Mouse (Mus musculus) MEL (cell line): ENCODE measurements around the gene Dnaaf5. TPM values are rescaled to one million over a fixed set of nuclear protein-coding genes. Genes with fewer than 3 reads are reported as not detected.

Source experiments
- DNase-seq: peaks from one replicate; pipeline ENCODE4 v3.0.0; 2011; ENCODE audit warnings: low read depth, low spot score
- H3K27ac ChIP-seq: 2 replicates; pipeline ENCODE4 v1.5.1; 2012; ENCODE audit warnings: low read depth, mild to moderate bottlenecking, control low read depth, low read length, moderate library complexity; ENCODE audit not compliant: control insufficient read depth
- H3K27me3 ChIP-seq, 2 experiments: fragments of 150-350 bp in 1 of 2; sonication (generic) in 1 of 2; 2 replicates each; pipeline ENCODE4 v1.6.1; 2012; ENCODE audit warnings: low read length in 2 of 2, mild to moderate bottlenecking in 2 of 2, improper control_type of control experiment in 1 of 2, moderate library complexity in 1 of 2; ENCODE audit not compliant: insufficient read depth in 2 of 2, control insufficient read depth in 1 of 2
- H3K36me3 ChIP-seq, 2 experiments: 2 replicates each; pipeline ENCODE4 v1.6.1; 2012 to 2014; ENCODE audit warnings: low read length in 2 of 2, improper control_type of control experiment in 1 of 2, inconsistent platforms in 1 of 2, mild to moderate bottlenecking in 1 of 2; ENCODE audit not compliant: insufficient read depth in 2 of 2, control insufficient read depth in 1 of 2
- H3K4me1 ChIP-seq, 2 experiments: fragments of 150-350 bp in 1 of 2; sonication (generic) in 1 of 2; 2 replicates each; pipeline ENCODE4 v1.6.1; 2012; ENCODE audit warnings: low read length in 2 of 2, improper control_type of control experiment in 1 of 2, mild to moderate bottlenecking in 1 of 2; ENCODE audit not compliant: insufficient read depth in 2 of 2, control insufficient read depth in 1 of 2
- H3K4me3 ChIP-seq, 2 experiments: fragments of 150-350 bp in 1 of 2; sonication (generic) in 1 of 2; 2 replicates each; pipeline ENCODE4 v1.5.1; 2012; ENCODE audit warnings: low read depth in 2 of 2, low read length in 2 of 2, mild to moderate bottlenecking in 2 of 2, moderate library complexity in 2 of 2, control low read depth in 1 of 2, improper control_type of control experiment in 1 of 2; ENCODE audit not compliant: control insufficient read depth in 1 of 2, insufficient read depth in 1 of 2
- H3K79me2 ChIP-seq: 2 replicates; pipeline ENCODE4 v1.6.1; 2012; ENCODE audit warnings: mild to moderate bottlenecking, low read length, moderate library complexity; ENCODE audit not compliant: control insufficient read depth, poor library complexity, insufficient read depth
- H3K9ac ChIP-seq: 2 replicates; pipeline ENCODE4 v1.6.1; 2012; ENCODE audit warnings: low read depth, mild to moderate bottlenecking, control low read depth, low read length, moderate library complexity; ENCODE audit not compliant: control insufficient read depth, poor library complexity, severe bottlenecking
- H3K9me3 ChIP-seq: fragments of 150-350 bp; sonication (generic); replicated peaks from 2 replicates; pipeline ENCODE4 v1.6.1; 2012; ENCODE audit warnings: mild to moderate bottlenecking, low read length, improper control_type of control experiment, moderate library complexity; ENCODE audit not compliant: insufficient read depth
- BHLHE40 ChIP-seq: IDR thresholded peaks from 2 replicates; pipeline ENCODE4 v1.6.1; 2012; ENCODE audit warnings: low read depth, mild to moderate bottlenecking, inconsistent platforms, low read length, improper control_type of control experiment, borderline replicate concordance
- CHD1 ChIP-seq: IDR thresholded peaks from 2 replicates; pipeline ENCODE4 v1.6.1; 2012; ENCODE audit warnings: low read depth, mild to moderate bottlenecking, inconsistent platforms, low read length, improper control_type of control experiment
- CHD2 ChIP-seq: IDR thresholded peaks from 2 replicates; pipeline ENCODE4 v1.6.1; 2011; ENCODE audit warnings: low read length, improper control_type of control experiment
- CTCF ChIP-seq, 3 experiments: IDR thresholded peaks in 2 of 3; conservative IDR thresholded peaks in 1 of 3; 2 replicates each; pipeline ENCODE4 v1.5.1; 2011 to 2012; ENCODE audit warnings: low read length in 3 of 3, low read depth in 2 of 3, mild to moderate bottlenecking in 2 of 3, improper control_type of control experiment in 1 of 3, inconsistent platforms in 1 of 3, mixed read lengths in 1 of 3, moderate library complexity in 1 of 3; ENCODE audit not compliant: control insufficient read depth in 1 of 3, insufficient read depth in 1 of 3, poor library complexity in 1 of 3, severe bottlenecking in 1 of 3
- E2F4 ChIP-seq: IDR thresholded peaks from 2 replicates; pipeline ENCODE4 v1.6.1; 2011; ENCODE audit warnings: low read depth, low read length, improper control_type of control experiment, borderline replicate concordance
- GABPA ChIP-seq: IDR thresholded peaks from 2 replicates; pipeline ENCODE4 v1.6.1; 2012; ENCODE audit warnings: low read depth, mild to moderate bottlenecking, inconsistent platforms, low read length, improper control_type of control experiment, moderate library complexity
- GATA1 ChIP-seq: IDR thresholded peaks from 2 replicates; pipeline ENCODE4 v1.6.1; 2011; ENCODE audit warnings: low read depth, low read length, improper control_type of control experiment
- KAT2A ChIP-seq: conservative IDR thresholded peaks from 2 replicates; pipeline ENCODE4 v1.6.1; 2012; ENCODE audit warnings: low read depth, low read length, improper control_type of control experiment, inconsistent platforms
- MAZ ChIP-seq: IDR thresholded peaks from 2 replicates; pipeline ENCODE4 v1.6.1; 2012; ENCODE audit warnings: low read depth, mild to moderate bottlenecking, inconsistent platforms, low read length, improper control_type of control experiment
- MXI1 ChIP-seq: IDR thresholded peaks from 2 replicates; pipeline ENCODE4 v1.6.1; 2011; ENCODE audit warnings: mild to moderate bottlenecking, low read depth, low read length, improper control_type of control experiment
- MYB ChIP-seq: IDR thresholded peaks from 2 replicates; pipeline ENCODE4 v1.6.1; 2011; ENCODE audit warnings: mild to moderate bottlenecking, low read depth, low read length, improper control_type of control experiment
- NELFE ChIP-seq: IDR thresholded peaks from 2 replicates; pipeline ENCODE4 v1.6.1; 2011; ENCODE audit warnings: low read depth, low read length, improper control_type of control experiment
- NRF1 ChIP-seq: IDR thresholded peaks from 2 replicates; pipeline ENCODE4 v1.6.1; 2014; ENCODE audit warnings: low read depth, mild to moderate bottlenecking, inconsistent platforms, low read length, improper control_type of control experiment, moderate library complexity; ENCODE audit not compliant: poor library complexity, insufficient read depth, severe bottlenecking
- POLR2A ChIP-seq, 2 experiments: IDR thresholded peaks; 2 replicates each; pipeline ENCODE4 v1.6.1; 2011 to 2012; ENCODE audit warnings: low read length in 2 of 2, mild to moderate bottlenecking in 2 of 2, control low read depth in 1 of 2, improper control_type of control experiment in 1 of 2, low read depth in 1 of 2, moderate library complexity in 1 of 2; ENCODE audit not compliant: control insufficient read depth in 1 of 2, insufficient read depth in 1 of 2, poor library complexity in 1 of 2
- SMC3 ChIP-seq: IDR thresholded peaks from 2 replicates; pipeline ENCODE4 v1.6.1; 2011; ENCODE audit warnings: low read depth, low read length, improper control_type of control experiment
- TAL1 ChIP-seq: IDR thresholded peaks from 2 replicates; pipeline ENCODE4 v1.6.1; 2012; ENCODE audit warnings: mild to moderate bottlenecking, inconsistent platforms, low read length, moderate library complexity, mixed read lengths
- TBP ChIP-seq: IDR thresholded peaks from 2 replicates; pipeline ENCODE4 v1.8.0; 2011; ENCODE audit warnings: low read depth, low read length, improper control_type of control experiment
- TCF12 ChIP-seq: IDR thresholded peaks from 2 replicates; pipeline ENCODE4 v1.6.1; 2014; ENCODE audit warnings: low read depth, mild to moderate bottlenecking, inconsistent platforms, low read length, improper control_type of control experiment, moderate library complexity
- UBTF ChIP-seq: IDR thresholded peaks from 2 replicates; pipeline ENCODE4 v1.6.1; 2012; ENCODE audit warnings: low read depth, mild to moderate bottlenecking, inconsistent platforms, low read length, improper control_type of control experiment, moderate library complexity, borderline replicate concordance; ENCODE audit not compliant: insufficient read depth
- polyA plus RNA-seq, 2 experiments: library from polyadenylated mRNA; stranded (reverse) in 1 of 2; unstranded in 1 of 2; fragments of >175 nt in 1 of 2; fragments of >200 nt in 1 of 2; gene quantifications; 2 replicates each; pipeline versions ENCODE4 v1.2.1 to v1.2.4; 2012; ENCODE audit warnings: low replicate concordance in 2 of 2, low read depth in 1 of 2; ENCODE audit not compliant: insufficient read length in 2 of 2, insufficient read depth in 1 of 2, missing spikeins in 1 of 2
- total RNA-seq: library from RNA; depleted of rRNA; stranded (reverse); fragments of 300-350 nt; gene quantifications from 2 replicates; pipeline ENCODE4 v1.2.3, GENCODE M21; 2012

Gene Dnaaf5
- total and polyA plus RNA-seq, 3 experiments, result 20.1 to 35.4 TPM; not detected in 1

GRCm38 (mm10) chr5:139206081-139206480 lies 56.1 kb downstream of the Dnaaf5 start:
- no peaks in the 10 kb centered on the region for H3K9me3 ChIP-seq
- peaks cover 3 to 12% of the 10 kb centered on the region in 2 experiments; a peak in 2 of 4 replicates for H3K4me1 ChIP-seq
- peaks cover 13 to 22% of the 10 kb centered on the region in 2 experiments for H3K36me3 ChIP-seq
- H3K79me2 ChIP-seq, result peaks cover 93% of the 10 kb centered on the region
- TF ChIP-seq MXI1, result no peak
- no peak for TF ChIP-seq TCF12
- no peak for TF ChIP-seq POLR2A (IDR thresholded peaks at IDR 0.05; ENCODE audit: control insufficient read depth in 1 of 2, insufficient read depth in 1 of 2, low read depth in 1 of 2, low read length in 2 of 2, poor library complexity in 1 of 2)
- no peak for TF ChIP-seq GATA1
- TF ChIP-seq NELFE, result no peak
- no peak for TF ChIP-seq TBP
- no peak for TF ChIP-seq MAZ
- TF ChIP-seq BHLHE40, result no peak
- TF ChIP-seq, all 39 proteins: peak for 0
- no peak overlapping the region for H3K4me3 ChIP-seq
- no peak overlapping the region for H3K27ac ChIP-seq
- H3K27me3 ChIP-seq, result no peaks in the 10 kb centered on the region
- H3K9ac ChIP-seq, result no peak overlapping the region
- DNase-seq, result no peak

GRCm38 (mm10) chr5:139206525-139206924 lies 56.5 kb downstream of the Dnaaf5 start:
- Histone ChIP-seq H3K4me3 (no peak overlapping the region), H3K9ac (no peak overlapping the region), H3K27ac (no peak overlapping the region), H3K79me2 (peaks cover 88% of the 10 kb centered on the region)
- no peak for TF ChIP-seq GABPA
- TF ChIP-seq POLR2A (IDR thresholded peaks at IDR 0.05; ENCODE audit: control insufficient read depth in 1 of 2, insufficient read depth in 1 of 2, low read depth in 1 of 2, low read length in 2 of 2, poor library complexity in 1 of 2), result no peak
- TF ChIP-seq BHLHE40, result no peak
- no peak for TF ChIP-seq E2F4
- no peak for TF ChIP-seq NRF1
- TF ChIP-seq CHD1, result no peak
- no peak for TF ChIP-seq MYB
- TF ChIP-seq SMC3, result no peak
- no peak for TF ChIP-seq KAT2A
- TF ChIP-seq CTCF (IDR thresholded peaks at IDR 0.05 in 2 of 3, conservative IDR thresholded peaks at IDR 0.05 in 1 of 3; ENCODE audit: control insufficient read depth in 1 of 3, insufficient read depth in 1 of 3, low read depth in 2 of 3, low read length in 3 of 3, poor library complexity in 1 of 3, severe bottlenecking in 1 of 3), result no peak
- TF ChIP-seq UBTF, result no peak
- no peak for TF ChIP-seq CHD2
- no peak for TF ChIP-seq TAL1
- no peak for TF ChIP-seq MAZ
- no peak for TF ChIP-seq MXI1
- TF ChIP-seq, all 39 proteins: peak for 0
- no peaks in the 10 kb centered on the region for H3K27me3 ChIP-seq
- peaks cover 3 to 12% of the 10 kb centered on the region in 2 experiments; a peak in 2 of 4 replicates for H3K4me1 ChIP-seq
- DNase-seq, result no peak
- no peaks in the 10 kb centered on the region for H3K9me3 ChIP-seq
- peaks cover 13 to 22% of the 10 kb centered on the region in 2 experiments for H3K36me3 ChIP-seq
